Mouse (Mus musculus) embryonic facial prominence, embryonic 15.5 days (tissue): ENCODE measurements around the gene Ablim1. TPM values are rescaled to one million over a fixed set of nuclear protein-coding genes. Genes with fewer than 3 reads are reported as not detected.
A peak's percentile ranks its signal among the peaks of the same experiment; 100 is the strongest.

Source experiments
- ATAC-seq: fragments of 200-750 bp; cut with Nextera tagmentation; 2 replicates; pipeline ENCODE4 v1.8.0; 2017; ENCODE audit warnings: low read depth, moderate TSS enrichment; ENCODE audit not compliant: insufficient number of reproducible peaks, low FRiP score, low TSS enrichment
- H3K27ac ChIP-seq: fragments of 300-500 bp; sonication (generic); replicated peaks from 2 replicates; pipeline ENCODE4 v1.5.1; 2015; ENCODE audit warnings: mild to moderate bottlenecking, inconsistent platforms
- H3K27me3 ChIP-seq: fragments of 300-500 bp; sonication (generic); 2 replicates; pipeline ENCODE4 v1.6.1; 2015; ENCODE audit warnings: inconsistent platforms
- H3K36me3 ChIP-seq: fragments of 300-500 bp; sonication (generic); 2 replicates; pipeline ENCODE4 v1.6.1; 2015; ENCODE audit warnings: mild to moderate bottlenecking, inconsistent platforms
- H3K4me1 ChIP-seq: fragments of 300-500 bp; sonication (generic); 2 replicates; pipeline ENCODE4 v1.6.1; 2015; ENCODE audit warnings: inconsistent platforms
- H3K4me2 ChIP-seq: fragments of 300-500 bp; sonication (generic); replicated peaks from 2 replicates; pipeline ENCODE4 v1.6.1; 2015; ENCODE audit warnings: mild to moderate bottlenecking, inconsistent platforms
- H3K4me3 ChIP-seq: fragments of 300-500 bp; sonication (generic); replicated peaks from 2 replicates; pipeline ENCODE4 v1.5.1; 2015; ENCODE audit warnings: mild to moderate bottlenecking, inconsistent platforms
- H3K9ac ChIP-seq: fragments of 300-500 bp; sonication (generic); 2 replicates; pipeline ENCODE4 v1.6.1; 2015; ENCODE audit warnings: inconsistent platforms
- H3K9me3 ChIP-seq: fragments of 300-500 bp; sonication (generic); replicated peaks from 2 replicates; pipeline ENCODE4 v1.6.1; 2016; ENCODE audit warnings: inconsistent platforms
- WGBS: fragments of 180-500 bp; shearing (Covaris S2); methylation state at CpG from one replicate; pipeline ENCODE4 v1.1.7; 2015; 5-methylcytosine and 5-hydroxymethylcytosine counted together
- polyA plus RNA-seq: library from polyadenylated mRNA; unstranded; fragments of >200 nt; fragmentation: Nextera tagmentation; extraction: Ambion mirVana; gene quantifications from 2 replicates; pipeline ENCODE4 v1.2.1, GENCODE M21; 2015

Ablim1 gene
- polyA plus RNA-seq, 1 experiment from 2014 or later = 71.3 TPM

GRCm38 (mm10) chr19:57181852-57182528 is 132.7 kb downstream of the Ablim1 start:
- WGBS = 81% methylated on average over 10 of the region's 10 CpGs
- Histone ChIP-seq H3K4me1 (peaks cover 16% of the 10 kb centered on the region; the same call in 1 of the 2 replicates), H3K4me2 (no peak overlapping the region), H3K4me3 (no peak overlapping the region), H3K27me3 (no peaks in the 10 kb centered on the region), H3K36me3 (no peaks in the 10 kb centered on the region), H3K9me3 (no peaks in the 10 kb centered on the region), H3K27ac (0 out of 2 replicates have a peak overlapping the region, but pooled peaks have one; percentile 30), H3K9ac (no peak overlapping the region)
- no peak for ATAC-seq

- Histone ChIP-seq H3K27me3 (no peaks in the 10 kb centered on the region), H3K9ac (no peak overlapping the region), H3K4me3 (no peak overlapping the region), H3K9me3 (no peaks in the 10 kb centered on the region), H3K4me2 (no peak overlapping the region), H3K4me1 (peaks cover 16% of the 10 kb centered on the region; the same call in 1 of the 2 replicates), H3K36me3 (no peaks in the 10 kb centered on the region), H3K27ac (peak overlapping the region; percentile 28)
- WGBS = 90% methylated on average over 6 of the region's 6 CpGs
- ATAC-seq = no peak
Observed at GRCm38 (mm10) chr19:57181317-57181716, 133.4 kb downstream of the Ablim1 start.

- no peak overlapping the region for H3K4me2 ChIP-seq
Observed at GRCm38 (mm10) chr19:57180908-57181307, 133.8 kb downstream of the Ablim1 start.

GRCm38 (mm10) chr19:57180333-57180732 is 134.4 kb downstream of the Ablim1 start:
- no peak overlapping the region for H3K9ac ChIP-seq
- no peaks in the 10 kb centered on the region for H3K36me3 ChIP-seq
- no peak for ATAC-seq
- peak overlapping the region; percentile 17; the same call in 1 of the 2 replicates for H3K27ac ChIP-seq
- no peaks in the 10 kb centered on the region for H3K9me3 ChIP-seq
- H3K4me3 ChIP-seq = no peak overlapping the region
- H3K4me2 ChIP-seq = no peak overlapping the region
- H3K4me1 ChIP-seq = peaks cover 16% of the 10 kb centered on the region; the same call in 1 of the 2 replicates
- no peaks in the 10 kb centered on the region for H3K27me3 ChIP-seq
- WGBS = 49% methylated on average over 9 of the region's 9 CpGs

More at GRCm38 (mm10) chr19:57180908-57181307, 133.8 kb downstream of the Ablim1 start:
- H3K4me3 ChIP-seq = no peak overlapping the region
- no peaks in the 10 kb centered on the region for H3K27me3 ChIP-seq
- H3K36me3 ChIP-seq = no peaks in the 10 kb centered on the region
- 70% methylated on average over 3 of the region's 3 CpGs for WGBS
- ATAC-seq = no peak
- H3K9ac ChIP-seq = no peak overlapping the region
- H3K27ac ChIP-seq = peak overlapping the region; percentile 28
- H3K9me3 ChIP-seq = no peaks in the 10 kb centered on the region
- H3K4me1 ChIP-seq = peaks cover 16% of the 10 kb centered on the region; the same call in 1 of the 2 replicates

- Histone ChIP-seq H3K4me2 (no peak overlapping the region), H3K4me3 (no peak overlapping the region), H3K36me3 (no peaks in the 10 kb centered on the region), H3K9me3 (no peaks in the 10 kb centered on the region), H3K9ac (no peak overlapping the region), H3K4me1 (peaks cover 18% of the 10 kb centered on the region), H3K27me3 (no peaks in the 10 kb centered on the region), H3K27ac (no peak overlapping the region; the same call in 1 of the 2 replicates)
- 60% methylated on average over 7 of the region's 7 CpGs for WGBS
- no peak for ATAC-seq
Observed at GRCm38 (mm10) chr19:57179269-57179668, 135.4 kb downstream of the Ablim1 start.

DNA sequence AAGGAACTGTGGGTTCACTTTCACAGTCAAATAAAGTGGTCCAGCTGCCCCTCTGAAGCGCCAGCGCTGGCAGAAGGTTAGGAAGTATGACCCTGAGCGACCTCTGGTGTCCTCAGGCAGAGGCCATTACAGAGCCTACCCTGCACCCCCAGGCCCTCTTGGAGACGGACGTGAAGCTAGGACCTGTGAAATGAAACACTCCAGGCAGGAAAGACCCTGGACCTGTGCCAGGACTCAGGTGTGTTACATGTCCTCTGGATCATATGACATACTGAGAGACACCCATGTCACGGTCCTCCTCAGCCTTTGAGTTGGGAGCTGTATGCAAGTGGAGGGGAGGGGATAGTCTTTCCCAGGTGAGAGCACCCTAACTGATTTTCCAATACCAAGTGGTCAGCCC is 137.4 kb downstream of the Ablim1 start:
- no peak overlapping the region for H3K4me3 ChIP-seq
- peaks cover 24% of the 10 kb centered on the region for H3K4me1 ChIP-seq
- H3K27me3 ChIP-seq = no peaks in the 10 kb centered on the region
- H3K9ac ChIP-seq = no peak overlapping the region
- H3K9me3 ChIP-seq = no peaks in the 10 kb centered on the region
- H3K36me3 ChIP-seq = no peaks in the 10 kb centered on the region
- no peak for ATAC-seq
- no peak overlapping the region for H3K4me2 ChIP-seq
- no peak overlapping the region for H3K27ac ChIP-seq
- 46% methylated on average over 6 of the region's 6 CpGs for WGBS

DNA sequence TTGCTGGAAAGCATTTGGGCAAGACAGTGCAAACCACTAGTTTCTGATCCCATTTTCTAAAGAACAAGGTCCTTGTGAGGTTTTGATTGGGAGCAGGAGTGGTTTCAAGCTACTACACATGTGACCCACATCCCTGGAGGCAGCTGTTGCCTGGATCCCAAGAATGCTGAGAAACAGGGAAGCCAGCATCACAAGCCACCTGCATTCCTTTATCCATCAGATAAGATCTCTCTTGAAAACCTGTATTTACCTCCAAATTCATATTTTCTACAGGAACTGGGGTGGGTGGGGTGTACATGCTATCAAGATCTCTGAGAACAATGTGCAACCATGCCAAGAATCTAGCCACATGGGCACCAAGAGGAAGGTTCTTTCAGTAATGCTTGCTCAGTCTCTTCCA is 139.6 kb downstream of the Ablim1 start:
- no peak overlapping the region for H3K27ac ChIP-seq
- no peak overlapping the region for H3K4me3 ChIP-seq
- no peaks in the 10 kb centered on the region for H3K9me3 ChIP-seq
- H3K4me1 ChIP-seq = peaks cover 16% of the 10 kb centered on the region
- no peaks in the 10 kb centered on the region for H3K27me3 ChIP-seq
- no peak for ATAC-seq
- H3K9ac ChIP-seq = no peak overlapping the region
- no peaks in the 10 kb centered on the region for H3K36me3 ChIP-seq
- no peak overlapping the region for H3K4me2 ChIP-seq

DNA sequence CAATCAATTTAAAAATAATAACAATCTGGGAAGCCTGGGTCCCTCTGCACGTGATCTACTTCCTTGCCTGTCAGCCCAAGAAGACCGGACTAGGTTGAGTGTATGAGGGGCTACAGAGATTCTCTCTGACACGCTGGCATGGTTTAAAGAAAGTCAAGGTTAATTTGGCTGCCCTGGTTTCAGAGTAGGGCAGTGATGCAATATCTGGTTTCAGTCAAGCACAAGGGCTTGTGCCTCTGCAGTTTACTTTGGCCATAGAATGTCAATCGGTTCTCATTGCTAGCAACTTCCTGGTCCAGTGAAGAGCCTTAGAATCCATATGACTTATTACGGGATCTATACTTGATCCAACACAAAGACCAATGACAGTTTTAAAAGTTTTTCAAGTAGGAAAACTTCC is 140.2 kb downstream of the Ablim1 start:
- H3K9me3 ChIP-seq = no peaks in the 10 kb centered on the region
- ATAC-seq = no peak
- H3K27ac ChIP-seq = no peak overlapping the region
- WGBS = 57% methylated on average over 5 of the region's 5 CpGs
- H3K4me3 ChIP-seq = no peak overlapping the region
- H3K4me1 ChIP-seq = peaks cover 15% of the 10 kb centered on the region
- no peaks in the 10 kb centered on the region for H3K36me3 ChIP-seq
- H3K9ac ChIP-seq = no peak overlapping the region
- no peak overlapping the region for H3K4me2 ChIP-seq
- H3K27me3 ChIP-seq = no peaks in the 10 kb centered on the region

- no peak overlapping the region for H3K4me2 ChIP-seq
- 71% methylated on average over 5 of the region's 5 CpGs for WGBS
- H3K9me3 ChIP-seq = no peaks in the 10 kb centered on the region
- H3K9ac ChIP-seq = no peak overlapping the region
- no peak overlapping the region for H3K4me3 ChIP-seq
- no peaks in the 10 kb centered on the region for H3K27me3 ChIP-seq
- ATAC-seq = no peak
- H3K36me3 ChIP-seq = no peaks in the 10 kb centered on the region
- no peak overlapping the region for H3K27ac ChIP-seq
- peaks cover 10% of the 10 kb centered on the region for H3K4me1 ChIP-seq
Observed at GRCm38 (mm10) chr19:57174045-57174444, 140.7 kb downstream of the Ablim1 start.

GRCm38 (mm10) chr19:57172321-57172720 is 142.4 kb downstream of the Ablim1 start:
- Histone ChIP-seq H3K27ac (no peak overlapping the region), H3K9ac (no peak overlapping the region), H3K4me2 (no peak overlapping the region), H3K36me3 (no peaks in the 10 kb centered on the region), H3K4me1 (peaks cover 8% of the 10 kb centered on the region), H3K4me3 (no peak overlapping the region), H3K9me3 (no peaks in the 10 kb centered on the region), H3K27me3 (no peaks in the 10 kb centered on the region)
- no peak for ATAC-seq
- WGBS = 84% methylated on average over 5 of the region's 5 CpGs

DNA sequence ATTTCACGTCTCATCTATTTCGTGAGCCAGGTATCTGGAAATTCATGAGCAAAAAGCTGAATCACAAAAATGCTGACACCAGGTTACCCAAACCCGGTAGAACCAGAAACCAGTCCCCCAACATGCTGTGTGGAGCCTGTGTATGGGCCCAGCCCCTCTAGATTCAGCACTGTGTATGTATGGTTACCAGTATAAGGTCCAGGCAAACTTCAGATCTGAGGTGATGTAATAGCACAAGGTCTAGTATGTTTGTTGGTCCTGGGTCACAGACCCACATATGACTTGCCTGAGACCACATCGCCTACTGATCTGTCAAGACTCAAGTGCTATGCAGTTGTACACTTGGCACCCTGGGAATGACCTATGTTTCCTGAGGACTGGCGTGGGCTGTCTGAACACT is 143.8 kb downstream of the Ablim1 start:
- no peaks in the 10 kb centered on the region for H3K27me3 ChIP-seq
- H3K4me2 ChIP-seq = no peak overlapping the region
- no peak overlapping the region for H3K27ac ChIP-seq
- no peak overlapping the region for H3K4me3 ChIP-seq
- WGBS = 67% methylated on average over 5 of the region's 5 CpGs
- no peak for ATAC-seq
- peaks cover 8% of the 10 kb centered on the region for H3K4me1 ChIP-seq
- H3K9ac ChIP-seq = no peak overlapping the region
- H3K9me3 ChIP-seq = no peaks in the 10 kb centered on the region
- no peaks in the 10 kb centered on the region for H3K36me3 ChIP-seq

GRCm38 (mm10) chr19:57169485-57169884 is 145.2 kb downstream of the Ablim1 start:
- Histone ChIP-seq H3K4me1 (peaks cover 8% of the 10 kb centered on the region), H3K4me2 (no peak overlapping the region), H3K36me3 (no peaks in the 10 kb centered on the region), H3K27me3 (no peaks in the 10 kb centered on the region), H3K9ac (no peak overlapping the region), H3K9me3 (no peaks in the 10 kb centered on the region), H3K4me3 (no peak overlapping the region), H3K27ac (no peak overlapping the region)
- ATAC-seq = no peak
- 60% methylated on average over 2 of the region's 2 CpGs for WGBS
